Mouse (Mus musculus) midbrain, embryonic 16.5 days (tissue): ENCODE data around the gene Brox. TPM values are rescaled to one million over a fixed set of nuclear protein-coding genes. Genes with fewer than 3 reads are reported as not detected.

Source experiments
- ATAC-seq: fragments of 200-750 bp; cut with Nextera tagmentation; 2 replicates; pipeline ENCODE4 v1.8.0; 2017; ENCODE audit warnings: moderate TSS enrichment
- H3K27ac ChIP-seq: fragments of 300-500 bp; sonication (generic); 2 replicates; pipeline ENCODE4 v1.5.1; 2014; ENCODE audit warnings: mild to moderate bottlenecking, low read length, mixed read lengths
- H3K27me3 ChIP-seq: fragments of 300-500 bp; sonication (generic); 2 replicates; pipeline ENCODE4 v1.6.1; 2014; ENCODE audit warnings: low read depth, low read length, mixed read lengths; ENCODE audit not compliant: control insufficient read depth, insufficient read depth
- H3K36me3 ChIP-seq: fragments of 300-500 bp; sonication (generic); 2 replicates; pipeline ENCODE4 v1.6.1; 2014; ENCODE audit warnings: mild to moderate bottlenecking, low read length, moderate library complexity, mixed read lengths; ENCODE audit not compliant: control insufficient read depth, insufficient read depth
- H3K4me1 ChIP-seq: fragments of 300-500 bp; sonication (generic); 2 replicates; pipeline ENCODE4 v1.6.1; 2014; ENCODE audit warnings: mild to moderate bottlenecking, low read length, mixed read lengths; ENCODE audit not compliant: control insufficient read depth, insufficient read depth
- H3K4me2 ChIP-seq: fragments of 300-500 bp; sonication (generic); 2 replicates; pipeline ENCODE4 v1.6.1; 2014; ENCODE audit warnings: mild to moderate bottlenecking, low read length, mixed read lengths
- H3K4me3 ChIP-seq: fragments of 300-500 bp; sonication (generic); 2 replicates; pipeline ENCODE4 v1.5.1; 2014; ENCODE audit warnings: low read depth, mild to moderate bottlenecking, low read length, moderate library complexity, mixed read lengths
- H3K9ac ChIP-seq: fragments of 300-500 bp; sonication (generic); 2 replicates; pipeline ENCODE4 v1.6.1; 2014; ENCODE audit warnings: low read depth, low read length, mixed read lengths
- H3K9me3 ChIP-seq: fragments of 300-500 bp; sonication (generic); replicated peaks from 2 replicates; pipeline ENCODE4 v1.6.1; 2014; ENCODE audit warnings: mild to moderate bottlenecking, low read length, mixed read lengths; ENCODE audit not compliant: control insufficient read depth, poor library complexity, severe bottlenecking
- WGBS: fragments of 180-500 bp; shearing (Covaris S2); extraction: QIAGEN DNeasy Blood & Tissue Kit; methylation state at CpG from one replicate; pipeline ENCODE4 v1.1.7; 2014; 5-methylcytosine and 5-hydroxymethylcytosine counted together
- polyA plus RNA-seq: library from polyadenylated mRNA; unstranded; fragments of >200 nt; fragmentation: Nextera tagmentation; extraction: Ambion mirVana; gene quantifications from 2 replicates; pipeline ENCODE4 v1.2.1, GENCODE M21; 2015

Brox gene
- polyA plus RNA-seq, 1 experiment from 2014 or later, result 105 TPM

GRCm38 (mm10) chr1:183289576-183289975 is 7.5 kb downstream of the Brox start:
- Histone ChIP-seq H3K27ac (no peak overlapping the region), H3K9ac (no peak overlapping the region), H3K4me2 (no peak overlapping the region), H3K4me3 (no peak overlapping the region), H3K36me3 (peaks cover 37% of the 10 kb centered on the region), H3K9me3 (no peaks in the 10 kb centered on the region), H3K4me1 (no peaks in the 10 kb centered on the region), H3K27me3 (no peaks in the 10 kb centered on the region)
- 97% methylated on average over 4 of the region's 4 CpGs for WGBS
- ATAC-seq, result no peak

DNA sequence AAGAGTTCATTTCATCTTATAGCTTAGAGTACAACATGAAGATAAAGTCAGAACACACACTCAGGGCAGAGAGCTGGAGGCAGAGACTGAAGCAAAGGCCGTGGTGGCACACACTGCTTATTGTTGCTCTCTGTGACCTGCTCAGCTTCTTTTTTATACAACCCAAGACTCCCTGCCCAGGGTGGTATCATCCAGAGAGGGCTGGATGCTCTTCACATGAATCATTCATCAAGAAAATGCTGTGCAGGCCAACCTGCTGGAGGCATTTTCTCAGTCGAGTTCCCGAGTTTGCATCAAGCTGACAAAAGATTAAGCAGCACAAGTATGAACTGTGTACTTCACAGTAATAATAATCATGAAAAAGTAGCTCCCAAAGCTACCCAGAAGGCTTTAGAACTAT is 8.7 kb downstream of the Brox start:
- no peaks in the 10 kb centered on the region for H3K9me3 ChIP-seq
- WGBS, result 88% methylated on average over 3 of the region's 3 CpGs
- no peak overlapping the region for H3K27ac ChIP-seq
- H3K36me3 ChIP-seq, result peaks cover 45% of the 10 kb centered on the region
- H3K4me2 ChIP-seq, result no peak overlapping the region
- no peak for ATAC-seq
- H3K4me1 ChIP-seq, result no peaks in the 10 kb centered on the region
- no peaks in the 10 kb centered on the region for H3K27me3 ChIP-seq
- H3K4me3 ChIP-seq, result no peak overlapping the region
- H3K9ac ChIP-seq, result no peak overlapping the region

GRCm38 (mm10) chr1:183275763-183276162 is 21.3 kb downstream of the Brox start:
- WGBS, result 83% methylated on average over 5 of the region's 5 CpGs
- no peak overlapping the region for H3K27ac ChIP-seq
- H3K4me3 ChIP-seq, result no peak overlapping the region
- no peaks in the 10 kb centered on the region for H3K27me3 ChIP-seq
- no peak overlapping the region for H3K9ac ChIP-seq
- H3K4me1 ChIP-seq, result no peaks in the 10 kb centered on the region
- H3K9me3 ChIP-seq, result no peaks in the 10 kb centered on the region
- ATAC-seq, result no peak
- peaks cover 12% of the 10 kb centered on the region; the same call in 1 of the 2 replicates for H3K36me3 ChIP-seq
- no peak overlapping the region for H3K4me2 ChIP-seq

DNA sequence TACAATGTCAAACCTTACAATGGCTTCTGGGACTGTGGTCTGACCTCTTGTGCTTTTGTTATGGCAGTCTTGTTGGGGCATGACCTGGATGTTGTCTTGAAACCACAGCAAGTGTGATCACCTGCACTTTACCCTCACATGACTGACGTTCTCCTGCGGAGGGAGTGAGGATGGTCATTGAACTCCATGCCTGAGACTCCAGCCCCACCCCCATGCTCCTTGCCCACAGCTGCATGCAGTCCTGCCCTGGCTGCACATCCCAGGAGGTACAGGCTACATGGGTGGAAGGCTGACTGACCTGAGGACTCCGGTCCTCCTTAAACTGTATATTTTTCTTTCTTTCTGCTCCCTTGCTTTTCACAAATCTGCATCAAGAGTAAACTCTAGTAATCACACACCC is 22.7 kb downstream of the Brox start:
- H3K4me2 ChIP-seq, result no peak overlapping the region
- no peak overlapping the region for H3K9ac ChIP-seq
- no peaks in the 10 kb centered on the region for H3K4me1 ChIP-seq
- 72% methylated on average over 3 of the region's 3 CpGs for WGBS
- H3K27me3 ChIP-seq, result no peaks in the 10 kb centered on the region
- ATAC-seq, result no peak
- no peaks in the 10 kb centered on the region for H3K9me3 ChIP-seq
- H3K27ac ChIP-seq, result no peak overlapping the region
- H3K4me3 ChIP-seq, result no peak overlapping the region
- peaks cover 10% of the 10 kb centered on the region; the same call in 1 of the 2 replicates for H3K36me3 ChIP-seq

- peak; percentile 73; the same call in 1 of the 2 replicates for ATAC-seq
- 65% methylated on average over 10 of the region's 10 CpGs for WGBS
- Histone ChIP-seq H3K9ac (no peak overlapping the region), H3K27me3 (no peaks in the 10 kb centered on the region), H3K27ac (no peak overlapping the region), H3K36me3 (peaks cover 7% of the 10 kb centered on the region; the same call in 1 of the 2 replicates), H3K4me1 (no peaks in the 10 kb centered on the region), H3K9me3 (no peaks in the 10 kb centered on the region), H3K4me3 (no peak overlapping the region), H3K4me2 (no peak overlapping the region)
These were observed 23.9 kb downstream of the Brox start for GRCm38 (mm10) chr1:183272867-183273818.

DNA sequence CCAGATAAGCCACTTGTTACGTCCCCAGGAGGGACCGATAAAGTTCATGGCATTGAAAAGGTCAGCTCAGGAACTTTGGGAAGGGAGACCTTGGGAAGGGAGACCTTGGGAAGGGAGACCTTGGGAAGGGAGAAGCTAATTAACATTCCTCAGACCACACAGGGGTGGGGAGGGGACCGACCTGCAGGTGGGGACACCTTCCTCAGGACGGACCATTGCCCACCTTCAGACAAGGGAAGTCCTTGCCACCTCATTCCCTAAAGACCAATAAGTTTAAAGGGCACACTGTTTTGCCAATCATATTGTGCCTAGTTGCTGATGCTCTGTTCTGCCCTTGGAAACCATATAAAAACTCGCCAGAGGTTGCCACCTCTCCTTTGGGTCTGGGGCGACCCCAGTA is 29.4 kb downstream of the Brox start:
- no peaks in the 10 kb centered on the region for H3K36me3 ChIP-seq
- no peak overlapping the region for H3K4me3 ChIP-seq
- ATAC-seq, result no peak
- H3K27ac ChIP-seq, result no peak overlapping the region
- no peaks in the 10 kb centered on the region for H3K9me3 ChIP-seq
- no peaks in the 10 kb centered on the region for H3K27me3 ChIP-seq
- no peak overlapping the region for H3K9ac ChIP-seq
- no peak overlapping the region for H3K4me2 ChIP-seq
- 82% methylated on average over 6 of the region's 6 CpGs for WGBS
- H3K4me1 ChIP-seq, result no peaks in the 10 kb centered on the region

- Histone ChIP-seq H3K4me2 (no peak overlapping the region), H3K27me3 (no peaks in the 10 kb centered on the region), H3K27ac (no peak overlapping the region), H3K4me1 (no peaks in the 10 kb centered on the region), H3K36me3 (no peaks in the 10 kb centered on the region), H3K9me3 (no peaks in the 10 kb centered on the region), H3K4me3 (no peak overlapping the region), H3K9ac (no peak overlapping the region)
- ATAC-seq, result no peak
- WGBS, result 80% methylated on average over 14 of the region's 14 CpGs
These were observed 31.1 kb downstream of the Brox start for GRCm38 (mm10) chr1:183265921-183266467.

GRCm38 (mm10) chr1:183264145-183265008 is 32.7 kb downstream of the Brox start:
- Histone ChIP-seq H3K27ac (no peak overlapping the region), H3K4me2 (no peak overlapping the region), H3K9ac (no peak overlapping the region), H3K27me3 (no peaks in the 10 kb centered on the region), H3K36me3 (no peaks in the 10 kb centered on the region), H3K4me3 (no peak overlapping the region), H3K9me3 (no peaks in the 10 kb centered on the region), H3K4me1 (no peaks in the 10 kb centered on the region)
- 79% methylated on average over 13 of the region's 13 CpGs for WGBS
- no peak for ATAC-seq
